Mouse (Mus musculus) urinary bladder, postnatal 14 days (tissue): ENCODE measurements around the gene Sympk.
"Not testable (repeated sequence)": the region's sequence is repeated elsewhere in the genome, so short reads cannot be mapped to it uniquely, and the experiment has no call there.

ENCODE experiments used
- DNase-seq: peaks from one replicate; pipeline ENCODE4 v3.0.0; 2021; ENCODE audit warnings: low spot score

Sympk gene

GRCm38 (mm10) chr7:19052345-19053135 is 28.4 kb downstream of the Sympk start:
- no peak for DNase-seq

GRCm38 (mm10) chr7:19053136-19053532 is 29.0 kb downstream of the Sympk start:
- DNase-seq = no peak

GRCm38 (mm10) chr7:19054047-19054776 is 30.0 kb downstream of the Sympk start, which contains the start of gene Rsph6a:
Gene Rsph6a, plus strand, starts transcription at chr7:19054690.
- DNase-seq = peak; percentile 26

DNA sequence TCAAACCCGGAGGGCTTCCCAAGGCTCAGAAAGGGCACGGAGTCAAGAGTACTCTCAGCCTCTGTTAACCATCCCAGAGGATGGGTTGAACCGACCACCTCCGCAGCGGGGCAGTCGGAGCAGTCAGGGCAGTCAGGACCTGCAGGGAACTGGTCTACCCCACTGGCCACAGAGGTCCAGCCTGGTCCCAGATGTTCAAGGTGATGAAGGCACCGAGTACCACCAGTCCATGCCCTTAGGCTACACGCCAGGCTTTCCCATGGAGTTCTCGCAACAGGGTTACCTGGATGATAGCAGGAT is 30.6 kb downstream of the Sympk start:
- no peak for DNase-seq

GRCm38 (mm10) chr7:19055108-19055507 is 30.9 kb downstream of the Sympk start:
- no peak for DNase-seq

DNA sequence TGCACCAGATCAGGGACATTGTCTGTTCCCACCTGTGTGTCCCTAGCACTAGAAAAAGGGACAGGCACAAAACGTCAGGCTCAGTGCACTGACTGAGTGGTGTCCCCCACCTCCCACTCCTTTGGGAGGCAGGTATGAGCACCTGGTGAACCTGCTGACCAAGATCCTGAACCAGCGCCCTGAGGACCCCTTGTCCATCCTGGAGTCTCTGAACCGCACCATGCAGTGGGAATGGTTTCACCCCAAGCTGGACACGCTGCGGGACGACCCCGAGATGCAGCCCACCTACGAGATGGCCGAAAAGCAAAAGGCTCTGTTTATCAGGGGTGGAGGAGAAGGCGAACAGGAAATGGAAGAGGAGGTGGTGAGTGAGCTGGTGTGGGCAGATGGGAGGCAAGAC is 33.2 kb downstream of the Sympk start:
- no peak for DNase-seq

- DNase-seq = no peak
These were observed 41.7 kb downstream of the Sympk start for GRCm38 (mm10) chr7:19065896-19066295.

- DNase-seq = no peak
These were observed 42.9 kb downstream of the Sympk start for GRCm38 (mm10) chr7:19067063-19067462.

DNA sequence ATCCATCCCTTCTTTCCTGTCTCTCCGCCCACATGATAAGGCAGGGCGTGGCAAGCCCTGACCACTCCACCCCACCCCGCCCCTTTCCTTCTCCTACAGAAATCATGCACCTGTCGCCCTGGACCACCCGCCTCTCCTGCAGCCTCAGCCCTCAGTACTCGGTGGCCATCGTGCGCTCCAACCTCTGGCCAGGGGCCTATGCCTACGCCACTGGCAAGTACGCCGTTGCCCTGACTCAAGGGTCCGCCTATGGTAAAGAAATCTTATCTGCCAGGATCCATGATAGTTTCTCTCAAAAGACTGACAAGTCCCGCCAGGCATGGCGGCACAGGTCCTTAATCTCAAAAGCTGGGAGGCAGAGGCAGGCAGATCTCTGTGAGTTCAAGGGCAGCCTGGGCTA is 43.8 kb downstream of the Sympk start:
- DNase-seq = no peak

GRCm38 (mm10) chr7:19068707-19069106 is 44.5 kb downstream of the Sympk start:
- peak; percentile 69 for DNase-seq

- no peak for DNase-seq
These were observed 45.3 kb downstream of the Sympk start for GRCm38 (mm10) chr7:19069500-19069899.

GRCm38 (mm10) chr7:19071024-19071423 is 46.8 kb downstream of the Sympk start:
- not testable (repeated sequence) for DNase-seq

GRCm38 (mm10) chr7:19073504-19073903 is 49.3 kb downstream of the Sympk start:
- no peak for DNase-seq

- no peak for DNase-seq
These were observed 50.3 kb downstream of the Sympk start for GRCm38 (mm10) chr7:19074494-19074893.

- no peak for DNase-seq
These were observed 51.1 kb downstream of the Sympk start for GRCm38 (mm10) chr7:19075231-19075630.

DNA sequence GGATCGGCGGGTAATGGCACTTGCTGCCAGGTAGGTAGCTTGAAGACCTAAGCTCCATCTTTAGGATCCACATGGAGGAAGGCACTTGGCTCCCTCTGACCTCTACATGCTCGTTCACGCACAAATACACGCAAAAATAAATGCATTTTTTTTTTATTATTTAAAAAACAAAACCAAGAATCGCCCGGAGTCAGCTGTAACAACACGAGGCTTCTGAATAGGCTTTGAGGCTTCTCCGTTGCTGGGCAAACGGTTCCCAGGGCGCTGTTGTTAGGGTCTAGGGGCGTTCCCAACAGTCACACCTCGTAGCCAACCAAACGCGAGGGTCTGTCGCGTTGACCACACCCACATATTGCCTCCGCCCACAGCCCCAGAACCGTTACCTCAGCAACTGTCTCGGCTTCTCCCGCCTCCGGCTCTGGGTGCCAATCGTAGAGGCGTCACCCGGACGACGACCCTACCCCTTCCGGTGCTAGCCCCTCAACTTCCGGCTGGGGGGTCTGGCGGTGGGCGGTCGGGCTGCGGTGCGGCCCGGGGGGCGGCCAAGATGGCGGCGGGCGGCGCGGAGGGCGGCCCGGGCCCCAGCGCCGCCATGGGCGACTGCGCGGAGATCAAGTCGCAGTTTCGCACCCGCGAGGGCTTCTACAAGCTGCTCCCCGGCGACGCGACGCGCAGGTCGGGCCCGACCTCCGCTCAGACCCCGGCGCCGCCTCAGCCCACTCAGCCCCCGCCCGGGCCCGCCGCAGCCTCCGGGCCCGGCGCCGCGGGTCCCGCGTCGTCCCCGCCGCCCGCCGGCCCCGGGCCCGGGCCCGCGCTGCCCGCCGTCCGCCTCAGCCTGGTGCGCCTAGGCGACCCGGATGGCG is 51.8 kb downstream of the Sympk start, which contains the start of gene Dmwd:
Dmwd (plus strand) TSS at position 505 of the 863 bp plus-strand sequence.
- peak; percentile 92 for DNase-seq

DNA sequence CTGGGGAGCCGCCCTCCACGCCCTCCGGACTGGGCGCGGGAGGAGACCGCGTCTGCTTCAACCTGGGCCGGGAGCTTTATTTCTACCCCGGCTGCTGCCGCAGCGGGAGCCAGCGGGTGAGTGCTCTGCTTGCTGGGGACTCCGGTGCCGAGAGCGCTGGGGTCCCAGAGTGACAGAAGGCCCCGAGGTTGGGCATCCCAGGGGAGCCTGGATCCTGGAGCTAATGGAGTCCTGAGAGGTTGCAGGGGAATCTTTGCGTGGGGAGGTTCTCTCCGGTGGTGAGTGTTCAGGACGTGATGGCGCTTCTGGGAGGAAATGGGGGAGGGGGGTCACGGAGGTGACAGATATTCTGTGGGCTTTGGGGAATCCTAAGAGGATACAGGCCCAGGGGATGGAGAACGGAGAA is 52.4 kb downstream of the Sympk start:
- DNase-seq = no peak

GRCm38 (mm10) chr7:19077761-19078160 is 53.6 kb downstream of the Sympk start:
- no peak for DNase-seq

GRCm38 (mm10) chr7:19078732-19079131 is 54.6 kb downstream of the Sympk start:
- DNase-seq = no peak

- DNase-seq = no peak
These were observed 56.3 kb downstream of the Sympk start for GRCm38 (mm10) chr7:19080451-19080950.

DNA sequence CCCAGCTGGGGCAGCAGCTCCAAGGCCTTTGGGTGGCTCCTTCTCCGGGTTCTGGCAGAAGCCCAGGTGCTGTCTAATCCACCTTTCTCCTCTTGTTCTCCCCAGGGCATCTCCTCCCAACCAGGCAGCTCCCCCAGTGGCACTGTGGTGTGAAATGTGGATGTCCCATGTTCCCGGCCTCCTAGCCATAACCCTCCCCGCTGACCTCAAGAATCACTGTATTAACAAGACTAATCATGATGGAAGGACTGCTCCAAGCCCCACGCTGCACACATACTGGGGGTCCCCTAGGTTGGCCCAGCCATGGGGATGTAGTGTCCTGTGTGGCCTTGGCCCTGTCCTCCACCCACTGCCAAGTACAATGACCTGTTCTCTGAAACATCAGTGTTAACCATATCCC is 58.0 kb downstream of the Sympk start:
- no peak for DNase-seq

- DNase-seq = peak; percentile 57
These were observed 58.9 kb downstream of the Sympk start for GRCm38 (mm10) chr7:19083096-19083495.
